Mouse (Mus musculus) midbrain, embryonic 16.5 days (tissue): ENCODE measurements at regions not wholly inside any gene's neighbourhood (a gene's known extent, or its start where the extent isn't known, plus 50 kb on each side); places are given as distances from the start of the nearest gene placed in this dataset.

ENCODE experiments used
- ATAC-seq: fragments of 200-750 bp; cut with Nextera tagmentation; 2 replicates; pipeline ENCODE4 v1.8.0; 2017; ENCODE audit warnings: moderate TSS enrichment
- H3K27ac ChIP-seq: fragments of 300-500 bp; sonication (generic); 2 replicates; pipeline ENCODE4 v1.5.1; 2014; ENCODE audit warnings: mild to moderate bottlenecking, low read length, mixed read lengths
- H3K27me3 ChIP-seq: fragments of 300-500 bp; sonication (generic); 2 replicates; pipeline ENCODE4 v1.6.1; 2014; ENCODE audit warnings: low read depth, low read length, mixed read lengths; ENCODE audit not compliant: control insufficient read depth, insufficient read depth
- H3K36me3 ChIP-seq: fragments of 300-500 bp; sonication (generic); 2 replicates; pipeline ENCODE4 v1.6.1; 2014; ENCODE audit warnings: mild to moderate bottlenecking, low read length, moderate library complexity, mixed read lengths; ENCODE audit not compliant: control insufficient read depth, insufficient read depth
- H3K4me1 ChIP-seq: fragments of 300-500 bp; sonication (generic); 2 replicates; pipeline ENCODE4 v1.6.1; 2014; ENCODE audit warnings: mild to moderate bottlenecking, low read length, mixed read lengths; ENCODE audit not compliant: control insufficient read depth, insufficient read depth
- H3K4me2 ChIP-seq: fragments of 300-500 bp; sonication (generic); 2 replicates; pipeline ENCODE4 v1.6.1; 2014; ENCODE audit warnings: mild to moderate bottlenecking, low read length, mixed read lengths
- H3K4me3 ChIP-seq: fragments of 300-500 bp; sonication (generic); 2 replicates; pipeline ENCODE4 v1.5.1; 2014; ENCODE audit warnings: low read depth, mild to moderate bottlenecking, low read length, moderate library complexity, mixed read lengths
- H3K9ac ChIP-seq: fragments of 300-500 bp; sonication (generic); 2 replicates; pipeline ENCODE4 v1.6.1; 2014; ENCODE audit warnings: low read depth, low read length, mixed read lengths
- H3K9me3 ChIP-seq: fragments of 300-500 bp; sonication (generic); replicated peaks from 2 replicates; pipeline ENCODE4 v1.6.1; 2014; ENCODE audit warnings: mild to moderate bottlenecking, low read length, mixed read lengths; ENCODE audit not compliant: control insufficient read depth, poor library complexity, severe bottlenecking
- WGBS: fragments of 180-500 bp; shearing (Covaris S2); extraction: QIAGEN DNeasy Blood & Tissue Kit; methylation state at CpG from one replicate; pipeline ENCODE4 v1.1.7; 2014; 5-methylcytosine and 5-hydroxymethylcytosine counted together

- 86% methylated on average over 9 of the region's 9 CpGs for WGBS
Observed at GRCm38 (mm10) chr8:60372681-60373398, 130.2 kb downstream of the Gm10283 start.

GRCm38 (mm10) chr8:60348291-60348690 lies 154.7 kb downstream of the Gm10283 start:
- 29% methylated on average over 2 of the region's 2 CpGs for WGBS
- peak; percentile 68; the same call in 1 of the 2 replicates for ATAC-seq
- Histone ChIP-seq H3K4me1 (no peaks in the 10 kb centered on the region; the same call in 1 of the 2 replicates), H3K9ac (no peak overlapping the region), H3K4me3 (no peak overlapping the region), H3K27me3 (no peaks in the 10 kb centered on the region), H3K36me3 (no peaks in the 10 kb centered on the region), H3K27ac (no peak overlapping the region), H3K9me3 (no peaks in the 10 kb centered on the region), H3K4me2 (no peak overlapping the region)

More at GRCm38 (mm10) chr8:60372681-60373398, 130.2 kb downstream of the Gm10283 start:
- Histone ChIP-seq H3K4me3 (no peak overlapping the region), H3K4me1 (no peaks in the 10 kb centered on the region), H3K9ac (no peak overlapping the region), H3K9me3 (no peaks in the 10 kb centered on the region), H3K27me3 (no peaks in the 10 kb centered on the region), H3K4me2 (no peak overlapping the region), H3K27ac (no peak overlapping the region), H3K36me3 (no peaks in the 10 kb centered on the region)
- no peak for ATAC-seq

GRCm38 (mm10) chr8:60345830-60346420 lies 157.1 kb downstream of the Gm10283 start:
- H3K4me1 ChIP-seq = no peaks in the 10 kb centered on the region; the same call in 1 of the 2 replicates
- ATAC-seq = peak; percentile 48; the same call in 1 of the 2 replicates
- H3K4me2 ChIP-seq = no peak overlapping the region
- H3K9ac ChIP-seq = no peak overlapping the region
- H3K27ac ChIP-seq = no peak overlapping the region
- no peaks in the 10 kb centered on the region for H3K36me3 ChIP-seq
- 28% methylated on average over 6 of the region's 6 CpGs for WGBS
- H3K4me3 ChIP-seq = no peak overlapping the region
- no peaks in the 10 kb centered on the region for H3K9me3 ChIP-seq
- no peaks in the 10 kb centered on the region for H3K27me3 ChIP-seq

- H3K4me3 ChIP-seq = no peak overlapping the region
- no peaks in the 10 kb centered on the region for H3K4me1 ChIP-seq
- no peaks in the 10 kb centered on the region for H3K36me3 ChIP-seq
- WGBS = 74% methylated on average over 3 of the region's 3 CpGs
- no peak overlapping the region for H3K4me2 ChIP-seq
- H3K27me3 ChIP-seq = no peaks in the 10 kb centered on the region
- H3K27ac ChIP-seq = no peak overlapping the region
- no peak for ATAC-seq
- peaks cover 4% of the 10 kb centered on the region; the same call in 1 of the 2 replicates for H3K9me3 ChIP-seq
- H3K9ac ChIP-seq = no peak overlapping the region
Observed at GRCm38 (mm10) chr8:60315478-60315877, 187.5 kb downstream of the Gm10283 start.

- H3K27me3 ChIP-seq = no peaks in the 10 kb centered on the region
- no peak overlapping the region for H3K4me2 ChIP-seq
- H3K36me3 ChIP-seq = no peaks in the 10 kb centered on the region
- 54% methylated on average over 8 of the region's 8 CpGs for WGBS
- no peak overlapping the region for H3K9ac ChIP-seq
- no peak overlapping the region for H3K4me3 ChIP-seq
- ATAC-seq = no peak
- no peak overlapping the region for H3K27ac ChIP-seq
- peaks cover 4% of the 10 kb centered on the region; the same call in 1 of the 2 replicates for H3K9me3 ChIP-seq
- no peaks in the 10 kb centered on the region for H3K4me1 ChIP-seq
Observed at GRCm38 (mm10) chr8:60313977-60314854, 188.8 kb downstream of the Gm10283 start.

GRCm38 (mm10) chr8:60310136-60310535 lies 192.9 kb downstream of the Gm10283 start:
- Histone ChIP-seq H3K9ac (no peak overlapping the region), H3K4me2 (no peak overlapping the region), H3K27me3 (no peaks in the 10 kb centered on the region), H3K27ac (no peak overlapping the region), H3K36me3 (no peaks in the 10 kb centered on the region), H3K4me1 (no peaks in the 10 kb centered on the region), H3K4me3 (no peak overlapping the region), H3K9me3 (peaks cover 4% of the 10 kb centered on the region; the same call in 1 of the 2 replicates)
- 60% methylated on average over 2 of the region's 2 CpGs for WGBS
- no peak for ATAC-seq

GRCm38 (mm10) chr8:60301282-60301681 lies 201.7 kb downstream of the Gm10283 start:
- H3K9ac ChIP-seq = no peak overlapping the region
- no peaks in the 10 kb centered on the region for H3K36me3 ChIP-seq
- H3K27ac ChIP-seq = no peak overlapping the region
- ATAC-seq = no peak
- no peaks in the 10 kb centered on the region for H3K9me3 ChIP-seq
- 91% methylated on average over 7 of the region's 7 CpGs for WGBS
- H3K27me3 ChIP-seq = no peaks in the 10 kb centered on the region
- no peak overlapping the region for H3K4me2 ChIP-seq
- H3K4me3 ChIP-seq = no peak overlapping the region
- H3K4me1 ChIP-seq = no peaks in the 10 kb centered on the region

GRCm38 (mm10) chr8:60277211-60277801 lies 225.7 kb downstream of the Gm10283 start:
- no peaks in the 10 kb centered on the region; the same call in 1 of the 2 replicates for H3K4me1 ChIP-seq
- peak; percentile 66 for ATAC-seq
- no peaks in the 10 kb centered on the region for H3K27me3 ChIP-seq
- H3K4me2 ChIP-seq = no peak overlapping the region
- H3K9ac ChIP-seq = no peak overlapping the region
- WGBS = 21% methylated on average over 2 of the region's 2 CpGs
- peak overlapping the region; percentile 28; the same call in 1 of the 2 replicates for H3K27ac ChIP-seq
- H3K4me3 ChIP-seq = no peak overlapping the region
- no peaks in the 10 kb centered on the region for H3K36me3 ChIP-seq
- H3K9me3 ChIP-seq = no peaks in the 10 kb centered on the region
